Mouse (Mus musculus) heart, postnatal 0 days (tissue): ENCODE results near the gene Tubb1. TPM values are rescaled to one million over a fixed set of nuclear protein-coding genes. Genes with fewer than 3 reads are reported as not detected.

ENCODE experiments used
- ATAC-seq: fragments of 200-750 bp; cut with Nextera tagmentation; 2 replicates; pipeline ENCODE4 v1.8.0; 2017; ENCODE audit warnings: low read depth, moderate number of reproducible peaks, moderate library complexity; ENCODE audit not compliant: insufficient read depth
- DNase-seq: peaks from one replicate; pipeline ENCODE4 v3.0.0-alpha.2; 2016; ENCODE audit warnings: low spot score
- H3K27ac ChIP-seq: fragments of 300-500 bp; sonication (generic); 2 replicates; pipeline ENCODE4 v1.5.1; 2014; ENCODE audit warnings: low read depth, mild to moderate bottlenecking
- H3K27me3 ChIP-seq: fragments of 300-500 bp; sonication (generic); 2 replicates; pipeline ENCODE4 v1.6.1; 2014; ENCODE audit warnings: low read length, mixed read lengths; ENCODE audit not compliant: control insufficient read depth, insufficient read depth
- H3K36me3 ChIP-seq: fragments of 300-500 bp; sonication (generic); replicated peaks from 2 replicates; pipeline ENCODE4 v1.6.1; 2014; ENCODE audit warnings: low read length, mixed read lengths; ENCODE audit not compliant: control insufficient read depth, insufficient read depth
- H3K4me1 ChIP-seq: fragments of 300-500 bp; sonication (generic); 2 replicates; pipeline ENCODE4 v1.6.1; 2014; ENCODE audit warnings: antibody characterized with exemption; ENCODE audit not compliant: control insufficient read depth, insufficient read depth
- H3K4me2 ChIP-seq: fragments of 300-500 bp; sonication (generic); 2 replicates; pipeline ENCODE4 v1.6.1; 2014; ENCODE audit warnings: low read depth, mild to moderate bottlenecking, low read length, moderate library complexity
- H3K4me3 ChIP-seq: fragments of 300-500 bp; sonication (generic); 2 replicates; pipeline ENCODE4 v1.5.1; 2014; ENCODE audit warnings: low read depth, low read length
- H3K9ac ChIP-seq: fragments of 300-500 bp; sonication (generic); replicated peaks from 2 replicates; pipeline ENCODE4 v1.6.1; 2014; ENCODE audit warnings: low read depth, low read length, mixed read lengths
- H3K9me3 ChIP-seq: fragments of 300-500 bp; sonication (generic); replicated peaks from 2 replicates; pipeline ENCODE4 v1.6.1; 2016; ENCODE audit warnings: low read length; ENCODE audit not compliant: control insufficient read depth
- CTCF ChIP-seq: IDR thresholded peaks from 2 replicates; pipeline ENCODE4 v1.5.1; 2016; ENCODE audit warnings: antibody characterized with exemption, control low read depth, low read depth
- EP300 ChIP-seq: IDR thresholded peaks from 2 replicates; pipeline ENCODE4 v1.6.1; 2016; ENCODE audit warnings: antibody characterized with exemption, low read depth
- WGBS: fragments of 180-500 bp; shearing (Covaris S2); extraction: QIAGEN DNeasy Blood & Tissue Kit; methylation state at CpG from one replicate; pipeline ENCODE4 v1.1.7; 2014; 5-methylcytosine and 5-hydroxymethylcytosine counted together
- polyA plus RNA-seq: library from polyadenylated mRNA; unstranded; fragments of >200 nt; fragmentation: Nextera tagmentation; extraction: Ambion mirVana; gene quantifications from 2 replicates; pipeline ENCODE4 v1.2.1, GENCODE M21; 2015
- total RNA-seq: library from RNA; depleted of rRNA; stranded (reverse); fragments of >200 nt; gene quantifications from 2 replicates; pipeline ENCODE4 v1.2.3, GENCODE M21; 2014; ENCODE audit warnings: low replicate concordance; rRNA removed

Tubb1 gene
- total and polyA plus RNA-seq, 2 experiments from 2014 or later: 0.74 TPM; not detected in 1

DNA sequence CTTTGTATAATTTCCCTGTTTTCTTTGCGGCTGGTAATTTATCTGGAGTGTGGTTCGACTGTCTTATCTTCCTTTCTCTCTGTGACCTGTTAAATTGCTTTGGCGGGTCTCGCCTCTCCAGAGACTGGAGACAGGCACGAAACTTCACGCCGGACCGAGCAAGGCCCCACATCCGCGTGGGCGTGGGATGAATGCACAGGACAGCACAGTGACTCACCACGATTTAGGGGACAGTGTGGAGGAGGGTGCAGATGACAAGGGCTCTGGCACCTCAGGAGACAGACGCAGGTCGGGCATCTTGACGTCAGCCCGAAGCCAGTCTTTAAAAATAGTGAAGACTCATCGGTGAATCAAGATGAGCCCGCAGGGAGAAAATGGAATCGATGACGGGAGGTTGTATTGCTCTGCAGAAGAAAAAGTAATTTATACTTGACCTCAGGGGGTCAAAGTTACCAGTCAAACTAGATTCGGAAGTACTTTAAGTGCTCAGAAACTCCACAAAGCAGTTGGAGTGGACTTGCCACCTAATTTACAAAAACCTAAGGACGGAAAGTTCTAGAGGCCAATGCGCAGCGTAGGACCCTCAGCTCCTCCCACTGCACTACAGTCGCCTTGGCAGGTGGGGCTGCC lies 52.5 kb downstream of the Tubb1 start:
- Histone ChIP-seq H3K4me1 (no peaks in the 10 kb centered on the region), H3K27me3 (no peaks in the 10 kb centered on the region), H3K36me3 (no peaks in the 10 kb centered on the region), H3K9me3 (no peaks in the 10 kb centered on the region), H3K9ac (no peak overlapping the region), H3K27ac (no peak overlapping the region), H3K4me3 (no peak overlapping the region), H3K4me2 (no peak overlapping the region)
- WGBS: 44% methylated on average over 25 of the region's 25 CpGs
- 0 out of 2 replicates have a peak, but pooled peaks have one; percentile 44 for ATAC-seq
- no peak for DNase-seq
- TF ChIP-seq CTCF: no peak
- no peak for TF ChIP-seq EP300

Other genes starting within 250 kb of the Tubb1 start
- 1,131 and 1,208 TPM in 2 replicates for gene Gnas, start 166.4 kb upstream of the Tubb1 start, total RNA-seq
- gene Gnas, start 166.4 kb upstream of the Tubb1 start, polyA plus RNA-seq: 1,263 and 1,283 TPM in 2 replicates
- not detected in 2 replicates for gene Gm20721, start 104.0 kb upstream of the Tubb1 start, total RNA-seq
- gene Gm20721, start 104.0 kb upstream of the Tubb1 start, polyA plus RNA-seq: 11.3 and 15.8 TPM in 2 replicates
- gene Nelfcd, start 34.9 kb upstream of the Tubb1 start, total RNA-seq: 30.1 and 36.0 TPM in 2 replicates
- 56.3 and 60.4 TPM in 2 replicates for gene Nelfcd, start 34.9 kb upstream of the Tubb1 start, polyA plus RNA-seq
- gene Ctsz, start 11.7 kb upstream of the Tubb1 start, total RNA-seq: 72.8 and 75.9 TPM in 2 replicates
- gene Ctsz, start 11.7 kb upstream of the Tubb1 start, polyA plus RNA-seq: 61.7 and 64.3 TPM in 2 replicates
- 761 and 1,121 TPM in 2 replicates for gene Atp5e, start 13.4 kb downstream of the Tubb1 start, total RNA-seq
- 2,030 and 2,121 TPM in 2 replicates for gene Atp5e, start 13.4 kb downstream of the Tubb1 start, polyA plus RNA-seq
- gene Prelid3b, start 22.4 kb downstream of the Tubb1 start, total RNA-seq: 83.5 and 118 TPM in 2 replicates
- 144 and 155 TPM in 2 replicates for gene Prelid3b, start 22.4 kb downstream of the Tubb1 start, polyA plus RNA-seq
- 0.19 TPM in 1 of 2 replicates, not detected in the other for gene Zfp831, start 192.8 kb downstream of the Tubb1 start, total RNA-seq
- gene Zfp831, start 192.8 kb downstream of the Tubb1 start, polyA plus RNA-seq: 0.01 TPM in 2 replicates